Mouse (Mus musculus): ENCODE measurements around the gene Pcbp3.

Gene Pcbp3

DNA sequence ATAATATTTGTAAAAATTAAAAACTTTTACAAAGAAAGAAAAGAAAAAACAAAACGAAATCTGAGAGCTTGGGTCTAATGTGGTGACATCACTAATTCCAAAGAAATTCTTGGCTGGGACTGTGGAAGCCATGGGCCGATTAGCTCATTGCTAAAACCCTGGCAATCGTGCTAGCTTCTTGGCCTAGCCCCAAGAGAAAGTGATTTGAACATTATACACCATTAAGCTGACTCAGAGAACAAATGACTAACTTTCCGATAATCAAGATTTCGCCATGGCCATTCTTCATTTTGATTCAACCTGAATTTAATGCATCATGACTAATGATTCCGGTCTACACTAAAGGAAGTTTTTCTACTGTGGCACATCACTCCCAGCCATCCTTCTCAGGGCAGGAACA lies 30.6 kb downstream of the Pcbp3 start:
- no peak for DNase-seq (ENCODE audit: low spot score in 2 of 2)

DNA sequence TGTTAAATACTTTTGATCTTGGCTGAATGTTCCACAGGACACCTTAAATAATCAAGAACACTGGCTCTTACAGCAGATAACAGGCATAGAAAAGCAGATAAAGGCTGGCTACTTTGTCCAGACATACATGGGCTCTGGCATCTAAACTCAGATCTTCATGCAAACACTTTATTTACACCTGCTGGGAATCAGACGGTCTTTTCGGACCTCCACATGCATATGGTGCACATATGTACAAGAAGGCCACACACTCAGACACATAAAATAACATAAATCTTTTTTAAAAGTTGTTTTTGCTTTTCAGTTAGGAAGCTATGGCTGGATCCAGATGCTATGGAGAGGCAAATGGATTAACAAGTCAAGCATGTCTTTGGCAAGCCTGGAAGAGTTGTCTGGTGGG lies 37.2 kb downstream of the Pcbp3 start:
- no peak for DNase-seq (ENCODE audit: low spot score in 2 of 2)

DNA sequence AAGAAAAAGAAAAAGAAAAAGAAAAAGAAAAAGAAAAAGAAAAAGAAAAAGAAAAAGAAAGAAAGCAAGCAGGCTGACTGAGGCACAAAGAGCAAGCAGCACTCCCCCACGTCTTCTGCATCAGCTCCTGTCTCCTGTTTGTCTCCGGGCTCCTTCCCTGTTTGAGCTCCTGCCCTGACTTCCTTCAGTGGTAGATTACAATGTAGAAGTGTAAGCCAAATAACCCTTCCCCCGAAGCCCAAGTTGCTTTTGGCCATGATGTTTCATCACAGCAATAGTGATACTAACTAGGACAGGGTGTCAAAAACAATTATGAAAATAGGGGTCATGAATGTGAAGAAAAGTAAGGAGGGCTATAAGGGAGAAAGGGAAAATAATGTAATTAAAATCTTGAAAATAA lies 43.6 kb downstream of the Pcbp3 start:
- DNase-seq (ENCODE audit: low spot score in 2 of 2), result no peak

DNA sequence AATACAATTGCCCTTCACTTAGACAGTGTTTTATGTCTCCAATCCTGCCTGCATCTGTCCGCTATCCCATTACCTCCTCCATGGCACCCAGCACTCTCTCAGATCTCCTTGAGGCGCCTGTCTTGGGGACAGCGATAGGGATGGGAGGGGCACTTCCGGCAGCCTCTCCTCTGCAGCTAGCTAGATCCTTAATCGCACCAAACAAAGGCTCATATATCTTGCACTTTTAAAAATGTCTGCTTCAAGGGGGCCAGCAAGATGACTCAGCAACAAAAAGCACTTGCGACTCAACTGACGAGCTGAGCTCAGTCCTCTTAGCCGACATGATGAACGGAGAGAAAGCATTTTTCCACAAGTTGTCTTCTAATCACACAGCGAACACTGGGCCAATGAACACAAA lies 55.3 kb downstream of the Pcbp3 start:
- DNase-seq (ENCODE audit: low spot score in 2 of 2), result no peak

DNA sequence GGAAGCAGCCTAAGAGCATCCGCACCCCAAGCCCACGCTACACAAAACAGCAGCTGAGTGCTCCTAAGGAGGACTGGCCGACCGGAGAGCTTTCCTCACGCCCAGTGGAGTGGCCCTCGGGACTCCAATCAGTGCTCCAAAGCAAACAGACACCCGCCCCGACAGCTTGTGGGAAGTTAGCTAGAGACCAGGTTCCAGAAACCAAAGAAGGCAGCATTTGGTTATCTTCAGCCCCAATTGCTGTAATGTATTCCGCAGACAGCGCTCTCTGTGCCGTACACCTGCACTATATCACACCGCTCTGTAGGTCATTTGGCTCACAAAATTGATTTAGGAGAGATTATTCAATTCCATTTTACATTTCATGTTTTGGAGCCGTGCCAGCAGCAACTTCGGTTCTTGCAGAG lies 55.7 kb downstream of the Pcbp3 start:
- DNase-seq (ENCODE audit: low spot score in 2 of 2), result no peak

DNA sequence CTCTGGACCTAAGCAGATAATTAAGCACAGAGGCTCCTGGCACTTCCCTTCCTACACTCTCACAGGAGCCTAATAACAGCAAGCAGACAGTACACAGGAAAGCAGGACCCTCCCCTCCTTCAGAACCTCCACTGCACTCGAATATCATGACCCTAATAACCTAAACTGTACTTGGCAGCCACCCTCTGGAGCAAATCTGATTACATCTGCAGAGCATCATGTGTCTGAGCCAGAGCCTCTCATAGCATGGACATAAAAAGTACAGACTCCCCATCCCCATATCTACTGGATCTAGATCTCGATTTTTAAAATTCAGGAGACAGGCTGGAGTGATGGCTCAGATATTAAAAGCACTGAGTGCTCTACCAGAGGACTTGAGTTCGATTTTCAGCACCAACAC lies 58.0 kb downstream of the Pcbp3 start:
- no peak for DNase-seq (ENCODE audit: low spot score in 2 of 2)

DNA sequence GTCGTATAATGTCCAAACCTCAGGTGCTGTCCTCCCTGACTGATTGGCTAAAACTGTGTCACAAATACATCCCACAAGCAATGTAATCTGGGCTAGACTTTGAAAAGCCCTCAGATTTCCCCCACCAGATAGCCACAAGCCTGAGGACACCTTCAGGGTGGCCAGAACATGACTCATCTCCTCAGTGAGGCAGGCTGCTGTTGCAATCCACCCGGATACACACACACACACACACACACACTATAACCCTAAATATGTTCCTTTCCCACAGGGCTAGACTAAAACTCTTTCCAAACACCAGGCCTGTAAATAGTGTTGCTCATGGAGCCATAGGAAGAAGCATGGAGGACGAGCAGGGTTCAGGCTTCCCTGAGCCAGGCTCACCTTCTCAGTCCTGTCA lies 58.6 kb downstream of the Pcbp3 start:
- DNase-seq (ENCODE audit: low spot score in 2 of 2), result no peak

DNA sequence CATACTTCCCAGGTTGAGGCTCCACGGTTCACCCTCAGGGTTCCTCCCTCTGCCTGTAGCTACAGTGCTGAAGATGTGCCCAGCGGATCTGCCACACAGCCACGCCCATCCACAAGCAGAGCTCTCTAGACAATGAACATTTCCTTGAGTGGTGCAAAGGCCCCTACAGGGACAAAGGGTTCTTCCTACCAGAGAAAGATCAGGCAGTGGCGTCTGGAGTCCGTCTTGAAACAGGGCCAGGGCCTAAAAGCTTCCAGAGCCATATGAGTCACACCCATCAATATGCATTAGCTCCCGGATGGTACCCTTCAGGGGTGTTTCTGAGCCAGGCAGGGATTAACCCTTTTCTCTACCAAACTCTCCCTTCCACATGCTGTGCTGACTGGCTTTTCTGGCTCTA lies 59.1 kb downstream of the Pcbp3 start:
- no peak for DNase-seq (ENCODE audit: low spot score in 2 of 2)

DNA sequence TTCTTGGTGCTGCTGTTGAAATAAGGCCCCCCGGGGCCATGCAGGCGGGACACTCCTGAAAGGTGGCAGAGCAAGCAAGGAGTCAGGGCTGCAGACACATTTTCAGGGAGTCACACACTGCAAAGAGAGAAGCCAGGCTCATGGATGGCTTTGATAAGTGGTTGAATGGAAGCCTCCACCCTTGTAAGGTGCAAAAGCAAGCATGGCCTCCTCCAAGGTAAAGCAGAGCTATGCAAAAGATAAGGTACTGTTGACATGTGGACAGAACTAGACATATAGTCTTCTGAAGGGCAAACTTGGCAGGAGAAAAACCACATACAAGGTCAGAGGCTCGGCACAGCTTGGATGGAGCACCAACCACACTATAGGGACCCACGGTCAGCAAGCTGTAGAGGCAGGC lies 63.3 kb downstream of the Pcbp3 start:
- DNase-seq (ENCODE audit: low spot score in 2 of 2), result no peak

DNA sequence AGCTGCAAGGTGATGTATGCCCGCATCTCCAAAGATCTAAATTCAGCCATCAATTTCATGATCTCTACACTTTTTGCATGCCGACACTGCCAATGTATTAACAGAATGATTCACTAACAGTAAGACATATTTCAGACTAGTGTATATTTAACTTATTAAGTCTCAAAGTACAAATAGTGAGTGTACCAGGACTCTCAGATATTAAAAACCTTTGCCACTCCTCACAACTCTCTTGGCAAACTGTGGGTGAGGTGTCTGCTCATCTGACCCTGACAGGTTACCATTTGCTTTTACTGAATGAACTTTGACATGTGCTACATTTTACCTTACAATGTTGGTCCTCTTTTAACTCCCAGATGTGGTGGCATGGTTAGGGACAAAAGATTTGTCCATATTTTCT lies 70.2 kb downstream of the Pcbp3 start:
- DNase-seq (ENCODE audit: low spot score in 2 of 2), result no peak

DNA sequence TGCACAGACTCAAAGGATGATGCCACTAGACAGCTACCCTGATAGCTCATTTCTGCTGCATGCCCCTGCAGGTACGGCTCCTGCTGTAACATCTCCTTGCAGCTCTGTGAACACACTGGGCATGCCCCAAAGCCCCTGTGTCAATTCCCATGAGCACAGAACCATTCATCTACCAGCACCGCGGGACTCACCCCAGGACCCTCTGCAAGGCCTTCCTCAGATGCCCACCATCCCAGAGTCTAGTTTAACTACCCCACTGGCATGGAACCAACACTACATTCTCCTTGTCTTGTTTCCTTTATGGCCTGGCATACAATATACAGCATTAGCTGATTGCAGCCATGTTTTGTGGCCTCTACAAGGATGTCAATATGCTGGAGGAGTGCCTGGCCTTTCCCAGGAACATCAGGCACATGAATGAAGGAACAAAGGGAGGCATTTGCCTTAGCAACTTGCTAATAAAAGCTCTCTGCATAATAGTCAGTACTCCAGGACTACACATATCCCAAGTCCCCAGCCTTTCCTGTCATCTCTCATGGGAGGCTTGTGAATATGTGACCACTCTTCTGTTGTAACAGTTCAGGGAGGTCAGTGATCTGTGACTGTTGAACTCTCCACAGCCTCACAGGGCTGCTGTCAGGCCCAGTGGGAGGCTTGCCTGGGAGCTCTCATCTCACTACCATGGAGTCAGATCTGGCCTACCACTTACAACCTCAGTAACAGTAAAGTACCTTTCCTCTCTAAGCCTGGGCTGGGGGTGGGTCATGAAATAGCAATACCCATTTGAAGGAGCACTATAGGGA lies 78.0 kb downstream of the Pcbp3 start:
- DNase-seq (ENCODE audit: low spot score in 2 of 2), result no peak

DNA sequence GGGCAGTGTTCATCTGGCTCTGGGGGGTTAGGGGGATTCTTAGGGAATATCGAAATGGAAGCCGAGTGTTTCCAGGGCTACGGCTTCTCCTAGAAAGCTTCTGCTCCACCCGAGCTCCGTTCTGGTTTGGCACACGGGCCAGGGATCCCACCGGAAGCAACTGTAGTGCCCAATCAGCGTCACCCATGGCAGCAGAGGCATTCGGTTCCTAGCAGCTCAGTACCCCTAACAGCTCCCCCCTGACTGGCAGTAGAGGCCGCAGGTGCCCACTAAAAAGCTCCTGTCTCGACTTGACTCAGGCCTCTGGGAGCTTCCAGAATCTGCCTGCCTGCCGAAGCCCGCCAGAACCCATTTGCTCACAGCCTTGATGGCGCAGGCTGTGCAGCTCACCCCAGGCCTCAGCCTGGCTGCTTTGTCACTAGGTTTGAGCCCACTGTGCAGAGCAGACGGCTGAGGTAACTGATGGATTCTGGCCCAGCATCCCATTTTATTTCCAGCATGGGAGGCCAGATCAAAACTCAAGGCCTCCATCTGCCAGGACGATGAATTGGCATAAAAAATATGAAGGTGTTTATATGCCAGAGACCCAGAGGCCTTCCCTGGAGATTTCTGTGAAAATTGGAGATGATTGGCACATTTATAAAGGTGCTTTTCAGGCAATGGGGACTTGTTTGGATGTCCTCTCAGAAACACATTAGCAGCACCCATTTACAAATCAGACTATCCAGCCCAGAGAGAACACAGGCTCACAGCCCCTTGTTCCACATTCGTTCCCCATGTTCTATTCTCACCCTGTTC lies 78.8 kb downstream of the Pcbp3 start:
- no peak for DNase-seq (ENCODE audit: low spot score in 2 of 2)

DNA sequence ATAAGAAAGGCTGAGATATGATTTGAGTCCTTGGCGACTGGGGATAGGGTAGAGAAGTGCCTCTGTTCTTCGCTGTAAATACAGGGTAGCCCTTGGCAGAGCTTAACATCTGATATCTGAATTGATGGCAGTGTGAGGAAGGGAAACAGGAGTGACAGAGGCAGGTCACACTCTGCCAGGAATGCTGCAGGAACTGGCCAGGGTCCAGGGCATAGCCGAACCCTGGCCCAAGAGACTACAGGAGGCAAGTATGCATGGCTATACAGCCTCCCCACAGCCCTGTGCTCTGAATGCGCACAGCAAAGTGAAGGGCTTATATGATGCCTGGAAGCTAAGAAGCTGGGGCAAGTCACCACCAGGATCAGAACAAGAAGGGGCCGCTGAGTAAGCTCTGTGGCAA lies 79.8 kb downstream of the Pcbp3 start:
- no peak for DNase-seq (ENCODE audit: low spot score in 2 of 2)

DNA sequence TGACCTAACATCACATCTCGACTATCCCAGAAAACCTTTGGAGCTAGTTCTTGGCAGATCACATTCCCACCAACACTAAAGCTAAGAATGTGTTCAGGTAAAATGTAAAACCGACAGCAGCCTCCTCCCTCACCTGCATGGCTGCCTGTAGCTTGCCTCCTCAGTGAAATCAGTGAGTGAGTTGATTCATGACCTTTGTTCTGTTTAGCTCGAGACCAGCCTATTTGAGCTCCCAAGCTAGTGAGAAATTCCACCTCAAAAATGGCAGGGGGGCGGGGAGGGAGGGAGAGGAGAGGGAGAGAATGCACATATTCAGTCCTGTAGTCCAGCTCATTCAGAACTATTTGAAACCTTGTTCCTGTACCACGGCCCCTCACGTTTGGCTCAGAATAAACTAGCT lies 86.4 kb downstream of the Pcbp3 start:
- no peak for DNase-seq (ENCODE audit: low spot score in 2 of 2)

DNA sequence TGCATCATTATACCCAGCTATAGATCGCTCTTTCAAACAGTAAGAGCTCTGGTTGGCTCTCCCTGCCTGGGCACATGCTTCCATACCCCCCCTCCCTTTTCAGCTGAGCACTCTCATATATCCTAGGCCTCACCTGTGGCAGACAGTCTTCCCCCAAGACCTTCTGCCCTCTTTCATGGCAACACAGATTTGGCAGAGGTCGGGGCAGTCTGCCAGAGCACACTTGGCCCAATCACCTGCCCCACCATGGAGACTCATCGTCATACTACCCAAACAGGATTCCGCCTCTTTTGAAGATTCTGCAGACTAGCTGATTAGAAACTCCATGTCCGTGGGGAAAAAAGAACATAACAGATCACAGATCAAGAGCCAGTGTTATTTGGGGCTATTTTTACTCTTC lies 86.8 kb downstream of the Pcbp3 start:
- DNase-seq (ENCODE audit: low spot score in 2 of 2), result no peak

DNA sequence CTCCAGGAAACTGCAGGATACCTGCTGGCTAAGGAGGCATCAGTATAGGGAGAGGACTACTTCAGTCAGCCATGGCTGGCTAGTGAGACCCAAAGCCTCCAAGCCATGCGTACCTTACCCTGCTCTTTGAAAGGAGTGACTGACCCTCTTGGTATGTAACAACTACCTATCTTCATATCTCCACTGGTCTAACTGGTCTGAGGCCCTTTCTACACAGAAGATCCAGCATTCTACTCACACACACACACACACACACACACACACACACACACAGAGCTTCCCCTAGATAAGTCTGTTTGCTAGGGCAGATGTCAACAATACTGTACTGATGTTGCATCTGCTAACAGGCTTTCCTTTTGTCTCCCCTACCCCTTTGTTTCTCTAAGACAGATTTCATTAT lies 87.3 kb downstream of the Pcbp3 start:
- no peak for DNase-seq (ENCODE audit: low spot score in 2 of 2)

DNA sequence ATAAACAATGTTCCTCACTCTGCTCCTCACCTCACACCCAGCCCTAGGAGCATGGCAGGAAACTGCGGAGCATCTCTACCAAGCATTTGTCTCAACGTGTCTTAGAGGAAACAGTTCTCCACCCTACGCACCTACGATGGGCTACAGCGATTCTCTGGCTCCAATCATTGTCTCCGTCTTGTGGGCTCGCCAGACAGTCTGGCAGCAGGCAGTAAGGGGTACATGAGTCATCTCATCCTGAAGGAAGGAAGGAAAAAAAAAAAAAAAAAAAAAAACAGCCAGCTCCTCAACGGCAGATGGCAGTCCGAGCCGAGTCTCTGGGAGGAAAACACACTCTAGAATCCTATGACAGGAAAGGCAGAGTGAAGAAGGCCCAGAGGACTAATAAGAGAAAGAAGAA lies 87.7 kb downstream of the Pcbp3 start:
- DNase-seq (ENCODE audit: low spot score in 2 of 2), result no peak

DNA sequence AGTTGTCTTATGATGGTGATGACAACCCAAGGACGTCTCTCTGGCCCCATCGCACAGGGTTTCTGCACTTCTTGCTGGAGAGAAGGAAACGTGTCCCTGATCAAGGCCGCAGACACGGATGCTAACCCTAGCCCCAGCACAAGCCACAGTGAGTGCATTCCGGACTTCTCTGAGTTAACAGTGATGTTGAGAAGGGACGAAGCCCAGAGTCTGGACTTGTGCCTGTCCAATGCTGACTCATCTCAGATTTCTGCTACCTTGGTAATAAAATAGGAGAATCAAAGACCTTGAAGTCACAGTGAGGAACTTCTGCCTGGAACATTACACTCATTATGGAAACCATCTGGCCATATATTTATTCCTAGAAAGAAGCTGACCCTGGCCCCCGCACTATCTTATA lies 89.0 kb downstream of the Pcbp3 start:
- DNase-seq (ENCODE audit: low spot score in 2 of 2), result no peak

DNA sequence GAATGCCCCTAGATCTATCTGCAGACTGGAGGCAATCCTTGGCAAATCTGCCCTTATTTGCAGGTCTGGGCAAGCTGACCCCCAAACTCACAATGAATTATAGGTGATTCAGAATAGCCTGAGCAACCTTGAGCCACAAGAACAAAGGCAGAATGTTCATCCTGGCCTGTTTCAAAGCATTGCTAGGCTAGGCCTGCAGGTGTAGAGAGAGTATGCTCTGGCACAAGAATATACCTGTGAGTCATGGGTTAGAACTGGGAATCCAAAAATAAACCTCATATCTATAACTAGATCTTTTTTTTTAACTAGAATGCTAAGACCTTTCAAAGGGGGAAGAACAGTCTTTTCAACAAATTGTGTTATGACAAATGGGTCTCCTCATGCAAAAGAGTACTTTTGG lies 95.8 kb downstream of the Pcbp3 start:
- no peak for DNase-seq (ENCODE audit: low spot score in 2 of 2)

DNA sequence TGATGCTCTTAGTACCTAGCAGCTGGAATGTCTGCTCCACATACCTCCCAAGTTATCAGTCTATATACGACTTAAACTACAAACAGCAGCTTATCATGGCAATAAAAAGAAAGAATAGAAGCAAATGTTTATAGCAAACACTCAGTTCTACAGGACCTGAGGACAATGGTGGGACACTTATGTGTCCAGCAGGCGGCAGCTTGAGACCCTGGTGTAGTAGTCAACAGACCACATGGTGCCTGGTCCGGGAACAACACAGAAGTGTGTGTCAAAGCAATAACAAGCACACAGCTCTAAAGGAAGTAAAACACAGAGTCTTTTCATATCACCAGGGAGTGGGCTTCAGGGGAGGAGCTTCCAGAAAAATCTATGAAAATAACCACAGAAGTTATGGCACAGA lies 100.7 kb downstream of the Pcbp3 start:
- no peak for DNase-seq (ENCODE audit: low spot score in 2 of 2)

DNA sequence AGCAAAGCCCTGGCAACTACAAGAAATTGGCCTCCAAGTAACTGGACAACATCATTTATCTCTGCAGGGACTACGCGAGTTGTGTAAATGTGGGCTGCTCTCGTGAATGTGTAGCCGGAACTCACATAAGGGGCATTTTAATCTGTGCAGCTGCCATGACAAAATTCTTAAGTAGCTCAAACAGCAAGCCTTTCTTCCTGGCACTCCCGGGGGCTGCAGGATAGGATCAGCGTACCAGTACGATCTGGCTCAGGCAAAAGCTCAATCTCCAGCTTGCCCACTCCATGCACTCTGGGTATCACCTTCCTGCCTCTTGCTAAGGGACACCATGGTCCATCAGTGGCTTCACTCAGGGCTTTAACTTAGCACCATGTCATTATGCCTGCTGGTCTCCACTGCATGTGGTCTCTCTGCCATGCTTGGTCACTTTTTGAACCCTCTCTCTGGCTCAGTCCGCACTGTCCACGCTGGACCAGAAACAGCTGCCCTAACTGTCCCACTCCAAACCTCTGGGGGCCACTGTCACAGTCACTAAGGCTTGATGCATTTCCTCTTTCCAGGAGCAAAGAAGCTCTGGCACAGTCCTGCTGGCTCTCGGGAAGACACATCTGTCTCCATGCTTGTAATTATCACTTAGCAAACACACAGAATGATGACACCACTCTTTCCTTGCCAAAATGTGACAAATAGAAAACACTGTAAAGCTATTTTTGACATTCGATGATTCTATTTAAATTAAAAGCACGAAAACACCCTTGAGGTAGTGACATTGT lies 102.1 kb downstream of the Pcbp3 start:
- DNase-seq (ENCODE audit: low spot score in 2 of 2), result no peak

DNA sequence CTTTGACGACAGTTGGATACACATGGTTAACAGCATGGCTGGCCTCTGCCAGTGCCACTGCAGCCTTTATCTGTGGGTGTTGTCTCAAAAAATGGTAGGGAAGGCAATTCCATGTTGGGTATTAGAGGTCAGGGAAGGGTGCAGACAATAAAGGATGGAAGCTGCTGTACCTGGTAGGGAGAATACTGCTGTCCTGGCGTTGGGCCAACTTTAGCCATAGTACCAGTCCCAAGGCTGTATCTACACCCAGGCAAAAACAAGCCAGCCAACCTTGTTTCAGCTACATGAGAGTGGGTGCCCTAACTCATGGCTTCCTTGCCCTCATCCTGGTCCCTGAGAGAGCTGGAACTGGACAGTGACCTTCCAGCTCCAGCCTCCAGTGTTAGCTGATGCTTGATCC lies 103.8 kb downstream of the Pcbp3 start:
- DNase-seq (ENCODE audit: low spot score in 2 of 2), result no peak

DNA sequence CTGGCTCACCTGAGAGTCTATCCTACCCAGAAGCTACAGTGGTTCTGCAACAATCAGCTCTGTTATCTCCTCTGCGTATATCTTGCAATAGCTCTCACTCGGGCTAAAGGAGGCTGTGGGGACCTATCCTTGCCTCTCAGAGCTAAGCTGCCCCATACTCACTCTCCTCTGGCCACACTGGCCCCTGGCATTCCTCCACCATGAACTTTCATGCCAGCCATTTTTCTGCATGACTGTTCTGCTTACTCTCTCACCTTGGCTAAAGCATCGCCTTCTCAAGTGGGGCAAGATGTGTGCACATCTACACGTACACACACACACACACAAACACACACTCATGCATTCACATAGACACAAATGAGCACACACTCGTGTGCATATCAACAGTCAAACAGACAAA lies 115.2 kb downstream of the Pcbp3 start:
- no peak for DNase-seq (ENCODE audit: low spot score in 2 of 2)
